Mouse (Mus musculus) limb, embryonic 14.5 days (tissue): ENCODE measurements around the gene Klhl12. TPM values are rescaled to one million over a fixed set of nuclear protein-coding genes. Genes with fewer than 3 reads are reported as not detected.
"Not testable (repeated sequence)": the region's sequence is repeated elsewhere in the genome, so short reads cannot be mapped to it uniquely, and the experiment has no call there.

ENCODE experiments used
- ATAC-seq: fragments of 200-750 bp; cut with Nextera tagmentation; 2 replicates; pipeline ENCODE4 v1.8.0; 2017; ENCODE audit warnings: low read depth, moderate number of reproducible peaks, moderate TSS enrichment; ENCODE audit not compliant: low FRiP score
- DNase-seq: peaks from one replicate; pipeline ENCODE4 v3.0.0-alpha.2; 2015; ENCODE audit warnings: low spot score
- H3K27ac ChIP-seq: fragments of 300-500 bp; sonication (generic); replicated peaks from 2 replicates; pipeline ENCODE4 v1.5.1; 2014; ENCODE audit warnings: low read depth, mild to moderate bottlenecking, low read length, moderate library complexity, mixed read lengths
- H3K27me3 ChIP-seq: fragments of 300-500 bp; sonication (generic); 2 replicates; pipeline ENCODE4 v1.6.1; 2014; ENCODE audit warnings: low read length, mixed read lengths; ENCODE audit not compliant: control insufficient read depth, insufficient read depth
- H3K36me3 ChIP-seq: fragments of 300-500 bp; sonication (generic); 2 replicates; pipeline ENCODE4 v1.6.1; 2014; ENCODE audit warnings: mild to moderate bottlenecking, low read length, moderate library complexity, mixed read lengths; ENCODE audit not compliant: control insufficient read depth, insufficient read depth
- H3K4me1 ChIP-seq: fragments of 300-500 bp; sonication (generic); 2 replicates; pipeline ENCODE4 v1.6.1; 2014; ENCODE audit warnings: antibody characterized with exemption, low read length, mixed read lengths; ENCODE audit not compliant: control insufficient read depth, insufficient read depth
- H3K4me2 ChIP-seq: fragments of 300-500 bp; sonication (generic); replicated peaks from 2 replicates; pipeline ENCODE4 v1.6.1; 2014; ENCODE audit warnings: low read depth, mild to moderate bottlenecking, low read length, moderate library complexity; ENCODE audit not compliant: severe bottlenecking
- H3K4me3 ChIP-seq: fragments of 300-500 bp; sonication (generic); replicated peaks from 2 replicates; pipeline ENCODE4 v1.5.1; 2014; ENCODE audit warnings: low read length
- H3K9ac ChIP-seq: fragments of 300-500 bp; sonication (generic); 2 replicates; pipeline ENCODE4 v1.6.1; 2014; ENCODE audit warnings: mild to moderate bottlenecking, low read depth, low read length, moderate library complexity; ENCODE audit not compliant: severe bottlenecking
- H3K9me3 ChIP-seq: fragments of 300-500 bp; sonication (generic); 2 replicates; pipeline ENCODE4 v1.6.1; 2016; ENCODE audit warnings: low read length; ENCODE audit not compliant: control insufficient read depth
- POLR2A ChIP-seq: fragments of 200-500 bp; IDR thresholded peaks from 2 replicates; pipeline ENCODE4 v1.8.0; 2012; ENCODE audit warnings: inconsistent platforms, mild to moderate bottlenecking, moderate library complexity, borderline replicate concordance; ENCODE audit not compliant: insufficient read depth, insufficient read length; ENCODE audit errors: extremely low read depth
- whole genome bisulfite sequencing: fragments of 180-500 bp; shearing (Covaris S2); extraction: QIAGEN DNeasy Blood & Tissue Kit; methylation state at CpG from one replicate; pipeline ENCODE4 v1.1.7; 2014; 5-methylcytosine and 5-hydroxymethylcytosine counted together
- polyA plus RNA-seq, 2 experiments: library from polyadenylated mRNA; depleted of rRNA in 1 of 2; stranded (reverse) in 1 of 2; unstranded in 1 of 2; fragments of >200 nt; fragmentation: Nextera tagmentation in 1 of 2; extraction: Ambion mirVana in 1 of 2; gene quantifications; 2 replicates each; pipeline versions ENCODE4 v1.2.1 to v1.2.3; 2012 to 2014

The Klhl12 gene
- polyA plus RNA-seq, 2 experiments, result 19.3 to 21.6 TPM

- no peak for TF ChIP-seq POLR2A
- H3K36me3 ChIP-seq, result no peaks in the 10 kb centered on the region
- no peak overlapping the region for H3K27ac ChIP-seq
- WGBS, result 65% methylated on average over 1 of the region's 1 CpGs
- DNase-seq (no peak), ATAC-seq (no peak)
- no peaks in the 10 kb centered on the region for H3K4me1 ChIP-seq
- no peak overlapping the region for H3K9ac ChIP-seq
- H3K27me3 ChIP-seq, result no peaks in the 10 kb centered on the region
- no peak overlapping the region for H3K4me2 ChIP-seq
- H3K9me3 ChIP-seq, result no peaks in the 10 kb centered on the region
- no peak overlapping the region for H3K4me3 ChIP-seq
These were observed 69.7 kb downstream of the Klhl12 start for GRCm38 (mm10) chr1:134525015-134525414.

- Histone ChIP-seq H3K4me2 (no peak overlapping the region), H3K4me1 (no peaks in the 10 kb centered on the region), H3K36me3 (no peaks in the 10 kb centered on the region), H3K4me3 (no peak overlapping the region), H3K27ac (no peak overlapping the region), H3K9me3 (no peaks in the 10 kb centered on the region), H3K9ac (no peak overlapping the region), H3K27me3 (no peaks in the 10 kb centered on the region)
- ATAC-seq, result no peak
- 78% methylated on average over 6 of the region's 6 CpGs for WGBS
- no peak for TF ChIP-seq POLR2A
- DNase-seq, result no peak
These were observed 71.4 kb downstream of the Klhl12 start for GRCm38 (mm10) chr1:134526752-134527151.

GRCm38 (mm10) chr1:134530618-134531017 is 75.3 kb downstream of the Klhl12 start:
- H3K4me3 ChIP-seq, result no peak overlapping the region
- H3K9me3 ChIP-seq, result no peaks in the 10 kb centered on the region
- no peaks in the 10 kb centered on the region for H3K36me3 ChIP-seq
- H3K9ac ChIP-seq, result no peak overlapping the region
- H3K27me3 ChIP-seq, result no peaks in the 10 kb centered on the region
- H3K4me2 ChIP-seq, result no peak overlapping the region
- no peak overlapping the region for H3K27ac ChIP-seq
- TF ChIP-seq POLR2A, result no peak
- no peak for DNase-seq
- H3K4me1 ChIP-seq, result no peaks in the 10 kb centered on the region
- ATAC-seq, result no peak
- 81% methylated on average over 6 of the region's 6 CpGs for WGBS

GRCm38 (mm10) chr1:134533710-134534109 is 78.4 kb downstream of the Klhl12 start:
- H3K36me3 ChIP-seq, H3K4me3 ChIP-seq, DNase-seq, H3K9me3 ChIP-seq, H3K4me2 ChIP-seq, H3K4me1 ChIP-seq, H3K9ac ChIP-seq, ATAC-seq, H3K27me3 ChIP-seq, H3K27ac ChIP-seq: not testable (repeated sequence)
- WGBS, result 92% methylated on average over 10 of the region's 10 CpGs

- H3K27ac ChIP-seq, result no peak overlapping the region
- no peaks in the 10 kb centered on the region for H3K4me1 ChIP-seq
- H3K36me3 ChIP-seq, result no peaks in the 10 kb centered on the region
- no peaks in the 10 kb centered on the region for H3K27me3 ChIP-seq
- H3K4me2 ChIP-seq, result no peak overlapping the region
- no peak for ATAC-seq
- no peak overlapping the region for H3K9ac ChIP-seq
- no peak overlapping the region for H3K4me3 ChIP-seq
- DNase-seq, result no peak
- WGBS, result 81% methylated on average over 1 of the region's 1 CpGs
- no peak for TF ChIP-seq POLR2A
- H3K9me3 ChIP-seq, result no peaks in the 10 kb centered on the region
These were observed 79.7 kb downstream of the Klhl12 start for GRCm38 (mm10) chr1:134535054-134535453.

GRCm38 (mm10) chr1:134535513-134535912 is 80.2 kb downstream of the Klhl12 start:
- no peaks in the 10 kb centered on the region for H3K9me3 ChIP-seq
- H3K27me3 ChIP-seq, result no peaks in the 10 kb centered on the region
- H3K4me2 ChIP-seq, result no peak overlapping the region
- no peak overlapping the region for H3K4me3 ChIP-seq
- DNase-seq, result no peak
- 66% methylated on average over 3 of the region's 3 CpGs for WGBS
- no peaks in the 10 kb centered on the region for H3K4me1 ChIP-seq
- TF ChIP-seq POLR2A, result no peak
- no peak overlapping the region for H3K9ac ChIP-seq
- ATAC-seq, result no peak
- no peak overlapping the region for H3K27ac ChIP-seq
- no peaks in the 10 kb centered on the region for H3K36me3 ChIP-seq
